Mouse (Mus musculus): Measurements from ENCODE around the gene Gm9970. TPM values are rescaled to one million over a fixed set of nuclear protein-coding genes. Genes with fewer than 3 reads are reported as not detected.

The Gm9970 gene
- polyA plus RNA-seq, 1 experiment, result not detected

DNA sequence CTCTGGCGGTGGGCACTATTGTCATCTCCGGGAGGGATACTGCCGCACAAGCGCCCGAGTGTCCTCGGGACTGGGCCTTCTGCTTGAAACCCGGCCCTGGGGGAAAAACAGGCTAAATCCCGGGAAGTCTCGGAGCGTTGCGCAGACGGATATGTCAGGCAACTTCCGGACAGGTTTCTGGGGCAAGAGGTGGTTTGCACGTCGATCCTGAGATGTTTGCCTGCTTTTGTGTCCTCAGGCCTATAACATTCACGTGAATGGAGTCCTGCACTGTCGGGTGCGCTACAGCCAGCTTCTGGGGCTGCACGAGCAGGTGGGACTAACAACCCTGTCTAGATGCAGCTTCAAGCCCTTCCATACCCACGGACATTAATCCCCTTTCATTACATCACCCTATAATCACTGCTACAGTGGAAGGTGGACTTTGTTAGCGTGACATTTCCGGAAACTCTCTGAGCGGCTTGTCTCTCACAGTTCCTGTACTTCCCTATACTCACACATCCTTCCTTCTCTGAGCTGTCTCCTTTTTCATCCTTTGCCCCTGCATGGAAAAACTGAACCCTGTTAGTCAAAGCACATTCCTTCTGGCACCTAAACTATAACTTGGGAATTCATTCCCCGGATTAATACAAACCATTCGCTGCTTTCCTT lies 47.3 kb downstream of the Gm9970 start:
- no peak for DNase-seq (ENCODE audit: low read depth)
- TF ChIP-seq POLR2A (IDR thresholded peaks at IDR 0.05; ENCODE audit: borderline replicate concordance, extremely low read depth, insufficient read depth, insufficient read length, poor library complexity, severe bottlenecking), result no peak
- TF ChIP-seq CTCF (IDR thresholded peaks at IDR 0.05; ENCODE audit: borderline replicate concordance, extremely low read depth, insufficient read depth, insufficient read length), result no peak

DNA sequence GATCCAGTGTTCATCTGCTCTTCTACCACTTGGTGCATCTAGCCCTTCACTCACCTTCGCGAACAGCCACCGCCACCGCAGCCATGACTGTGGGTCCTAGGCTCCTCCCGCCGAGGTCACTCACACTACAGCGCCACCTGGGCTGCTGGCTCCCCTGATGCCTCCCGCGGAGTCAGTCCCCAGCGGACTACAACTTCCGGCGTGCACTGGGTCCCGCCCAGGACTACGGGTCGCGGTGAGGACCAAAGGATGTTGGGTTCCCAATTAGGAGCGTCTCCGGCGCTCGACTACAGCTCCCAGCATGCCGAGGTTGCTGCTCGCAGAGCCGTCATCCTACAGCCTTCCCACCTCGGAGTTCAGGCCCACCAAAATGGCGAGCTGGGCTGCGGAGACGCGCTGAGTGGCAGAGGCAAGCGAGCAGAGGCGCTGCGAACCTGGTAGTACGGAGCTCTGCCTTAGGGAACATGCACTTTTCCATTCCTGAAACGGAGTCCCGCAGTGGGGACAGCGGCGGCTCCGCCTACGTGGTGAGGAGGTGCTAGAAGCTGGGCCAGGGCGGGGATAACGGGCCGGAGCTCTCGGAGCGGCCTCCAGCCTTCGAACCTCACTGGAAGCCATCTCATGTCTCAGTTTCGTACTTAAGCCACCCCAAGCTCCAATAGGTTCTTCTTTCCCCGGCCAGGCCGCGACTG lies 47.9 kb downstream of the Gm9970 start, which contains the start of the genes Snx17 and Eif2b4:
TSS of gene Snx17 (plus strand) at position 289 of the 692 bp plus-strand sequence.
TSS of gene Eif2b4 (minus strand) at position 492 of the 692 bp plus-strand sequence.
- DNase-seq (ENCODE audit: low read depth), result peak; percentile 99
- peak; percentile 38; the same call in 1 of the 2 replicates for TF ChIP-seq CTCF (IDR thresholded peaks at IDR 0.05; ENCODE audit: borderline replicate concordance, extremely low read depth, insufficient read depth, insufficient read length)
- TF ChIP-seq POLR2A (IDR thresholded peaks at IDR 0.05; ENCODE audit: borderline replicate concordance, extremely low read depth, insufficient read depth, insufficient read length, poor library complexity, severe bottlenecking), result 0 out of 2 replicates have a peak, but pooled peaks have one; percentile 9

- no peak for TF ChIP-seq CTCF (IDR thresholded peaks at IDR 0.05; ENCODE audit: borderline replicate concordance, extremely low read depth, insufficient read depth, insufficient read length)
- TF ChIP-seq POLR2A (IDR thresholded peaks at IDR 0.05; ENCODE audit: borderline replicate concordance, extremely low read depth, insufficient read depth, insufficient read length, poor library complexity, severe bottlenecking), result no peak
- no peak for DNase-seq (ENCODE audit: low read depth)
These were observed 48.7 kb downstream of the Gm9970 start for GRCm38 (mm10) chr5:31192045-31192938.

Other genes starting within 250 kb of the Gm9970 start
- 122 and 154 TPM in 2 replicates for gene Atraid, start 192.9 kb downstream of the Gm9970 start, polyA plus RNA-seq (2012; rRNA removed)
- 40.7 and 44.5 TPM in 2 replicates for gene Slc5a6, start 192.3 kb downstream of the Gm9970 start, polyA plus RNA-seq (2012; rRNA removed)
- 33.8 and 34.0 TPM in 2 replicates for gene Cad, start 186.5 kb downstream of the Gm9970 start, polyA plus RNA-seq (2012; rRNA removed)
- not detected in 2 replicates for gene Dnajc5g, start 134.9 kb downstream of the Gm9970 start, polyA plus RNA-seq (2012; rRNA removed)
- gene Slc30a3, start 133.0 kb downstream of the Gm9970 start, polyA plus RNA-seq (2012; rRNA removed), result 21.2 and 31.6 TPM in 2 replicates
- 0.05 TPM in 1 of 2 replicates, not detected in the other for gene Trim54, start 124.5 kb downstream of the Gm9970 start, polyA plus RNA-seq (2012; rRNA removed)
- gene Ucn, start 102.4 kb downstream of the Gm9970 start, polyA plus RNA-seq (2012; rRNA removed), result not detected in 2 replicates
- 55.9 and 74.4 TPM in 2 replicates for gene Mpv17, start 87.0 kb downstream of the Gm9970 start, polyA plus RNA-seq (2012; rRNA removed)
- gene Gm29609, start 61.3 kb downstream of the Gm9970 start, polyA plus RNA-seq (2012; rRNA removed), result 3.7 and 4.1 TPM in 2 replicates
- 94.3 and 110 TPM in 2 replicates for gene Gtf3c2, start 61.1 kb downstream of the Gm9970 start, polyA plus RNA-seq (2012; rRNA removed)
- 96.8 and 110 TPM in 2 replicates for gene Snx17, start 48.0 kb downstream of the Gm9970 start, polyA plus RNA-seq (2012; rRNA removed)
- gene Eif2b4, start 47.8 kb downstream of the Gm9970 start, polyA plus RNA-seq (2012; rRNA removed), result 53.3 and 58.6 TPM in 2 replicates
- gene Zfp513, start 38.9 kb downstream of the Gm9970 start, polyA plus RNA-seq (2012; rRNA removed), result 62.0 and 96.9 TPM in 2 replicates
- gene Ppm1g, start 20.5 kb downstream of the Gm9970 start, polyA plus RNA-seq (2012; rRNA removed), result 143 and 192 TPM in 2 replicates
- gene Nrbp1, start 368 bp downstream of the Gm9970 start, polyA plus RNA-seq (2012; rRNA removed), result 143 and 175 TPM in 2 replicates
- gene Krtcap3, start 10.5 kb upstream of the Gm9970 start, polyA plus RNA-seq (2012; rRNA removed), result 3.4 and 6.4 TPM in 2 replicates
- 48.2 and 51.9 TPM in 2 replicates for gene Ift172, start 49.9 kb upstream of the Gm9970 start, polyA plus RNA-seq (2012; rRNA removed)
- gene Fndc4, start 54.8 kb upstream of the Gm9970 start, polyA plus RNA-seq (2012; rRNA removed), result 149 and 214 TPM in 2 replicates
- 0.77 and 0.86 TPM in 2 replicates for gene Gckr, start 56.2 kb upstream of the Gm9970 start, polyA plus RNA-seq (2012; rRNA removed)
- 76.5 and 90.4 TPM in 2 replicates for gene Zfp512, start 211.2 kb upstream of the Gm9970 start, polyA plus RNA-seq (2012; rRNA removed)
- 0.03 and 0.10 TPM in 2 replicates for gene 4930548H24Rik, start 244.5 kb upstream of the Gm9970 start, polyA plus RNA-seq (2012; rRNA removed)

Data from brain, embryonic 14.5 days (tissue).